In the genomic region with DNA sequence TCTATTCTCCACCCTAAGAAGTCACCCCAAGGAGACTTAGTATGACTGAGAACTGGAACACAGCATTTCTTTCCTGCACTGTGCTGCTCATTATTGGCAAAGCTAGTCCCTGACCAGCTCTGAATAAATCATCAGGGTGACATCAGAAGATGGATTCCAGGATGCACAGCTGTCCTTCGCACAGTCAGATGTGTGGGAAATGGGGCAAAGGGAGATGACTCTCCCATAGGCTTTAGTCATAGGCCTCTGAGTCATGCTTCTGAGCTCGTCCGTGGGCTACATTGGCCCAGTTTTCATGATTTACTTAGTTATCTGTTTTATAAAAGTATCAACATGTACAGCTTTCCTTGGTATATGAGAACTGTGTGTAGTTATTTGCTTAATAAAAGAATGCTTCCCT, we compare ENCODE assay signal across 23 mouse cellular contexts.
DNase-seq lines count a peak whose midpoint lies in the region; ATAC-seq and TF ChIP-seq lines count a peak whose summit lies in the region.
"Had no signal": no experiment of that assay in that cellular context is flagged by ENCODE, and none has a peak within 500 bp of the region (broad histone marks: within the 10 kb centered on the region; RNA-seq: fewer than 3 reads in every experiment).

No protein-coding gene starts in this region.

- WGBS in kidney, embryonic 16.5 days, result 89% methylated on average over 3 of the region's 3 CpGs

- H3K4me3 ChIP-seq in embryonic fibroblast, embryonic 13.5 days (ENCODE audit: insufficient read depth, low read length), result no peak overlapping the region
- H3K4me3 ChIP-seq in kidney, embryonic 16.5 days (ENCODE audit: low read length), result no peak overlapping the region
- H3K4me3 ChIP-seq: embryonic facial prominence, embryonic 13.5 days; forebrain, embryonic 15.5 days; limb, embryonic 13.5 days; liver, embryonic 13.5 days; midbrain, embryonic 10.5 days had no signal

- no peaks in the 10 kb centered on the region for H3K27me3 ChIP-seq in kidney, embryonic 16.5 days (ENCODE audit: insufficient read depth, low read length)
- H3K27me3 ChIP-seq: embryonic facial prominence, embryonic 13.5 days; forebrain, embryonic 15.5 days; limb, embryonic 13.5 days; liver, embryonic 13.5 days had no signal

- no peak for TF ChIP-seq CTCF in embryonic fibroblast, embryonic 13.5 days (IDR thresholded peaks at IDR 0.05; ENCODE audit: borderline replicate concordance, insufficient read depth, low read length)

- H3K27ac ChIP-seq in embryonic fibroblast, embryonic 13.5 days (ENCODE audit: insufficient read depth, low read length), result 0 out of 2 replicates have a peak overlapping the region, but pooled peaks have one; percentile 1
- H3K27ac ChIP-seq in kidney, embryonic 16.5 days (ENCODE audit: low read length), result no peak overlapping the region
- H3K27ac ChIP-seq: embryonic facial prominence, embryonic 13.5 days; forebrain, embryonic 15.5 days; hindbrain, postnatal 0 days; kidney, postnatal 0 days; limb, embryonic 13.5 days; liver, embryonic 13.5 days; midbrain, embryonic 10.5 days; stomach, postnatal 0 days had no signal

- H3K4me2 ChIP-seq in kidney, embryonic 16.5 days (replicated peaks; ENCODE audit: low read depth, low read length), result no peak overlapping the region
- H3K4me2 ChIP-seq: embryonic facial prominence, embryonic 13.5 days; forebrain, embryonic 15.5 days; limb, embryonic 13.5 days; liver, embryonic 13.5 days; lung, embryonic 14.5 days had no signal

- H3K9me3 ChIP-seq in kidney, embryonic 16.5 days (ENCODE audit: low read length), result no peaks in the 10 kb centered on the region
- H3K9me3 ChIP-seq: embryonic facial prominence, embryonic 13.5 days; forebrain, embryonic 15.5 days; limb, embryonic 13.5 days; liver, embryonic 13.5 days; midbrain, embryonic 10.5 days had no signal

- ATAC-seq in frontal cortex, adult (ENCODE audit: low TSS enrichment), result peak; percentile 70
- no peak for ATAC-seq in kidney, embryonic 16.5 days (ENCODE audit: low FRiP score, low TSS enrichment)
- ATAC-seq: forebrain, embryonic 15.5 days; hindbrain, postnatal 0 days; intestine, postnatal 0 days had no signal

- DNase-seq in frontal cortex, postnatal 36 days (ENCODE audit: low spot score in 2 of 2), result no peak
- DNase-seq in right cerebral cortex, postnatal 25 days, result peak; percentile 19
- DNase-seq in right cerebral cortex, postnatal 10 days (ENCODE audit: low spot score in 2 of 2), result no peak
- DNase-seq in layer of hippocampus, adult 9-10 months (ENCODE audit: low spot score), result no peak
- DNase-seq: B cell, adult 2 months; cerebellum, adult 11 months; cerebellum, postnatal 14 days; liver, embryonic 13.5 days; lung, embryonic 14.5 days; lung, postnatal 36 days; right cerebral cortex, postnatal 14 days; thymus, postnatal 14 days had no signal

- no peak overlapping the region for H3K9ac ChIP-seq in kidney, embryonic 16.5 days (replicated peaks; ENCODE audit: low read length)
- H3K9ac ChIP-seq: embryonic facial prominence, embryonic 13.5 days; forebrain, embryonic 15.5 days; limb, embryonic 13.5 days; liver, embryonic 13.5 days; lung, embryonic 14.5 days had no signal

- TF ChIP-seq POLR2A in embryonic fibroblast, embryonic 13.5 days (IDR thresholded peaks at IDR 0.05; ENCODE audit: low read depth, low read length), result no peak

- peaks cover 9% of the 10 kb centered on the region for H3K4me1 ChIP-seq in embryonic fibroblast, embryonic 13.5 days (ENCODE audit: control insufficient read depth, insufficient read depth, low read length)
- H3K4me1 ChIP-seq in kidney, embryonic 16.5 days (ENCODE audit: insufficient read depth, low read length), result peaks cover 5% of the 10 kb centered on the region; the same call in 1 of the 2 replicates
- H3K4me1 ChIP-seq: liver, embryonic 13.5 days had no signal

- H3K36me3 ChIP-seq in kidney, embryonic 16.5 days (ENCODE audit: insufficient read depth, low read length), result no peaks in the 10 kb centered on the region
- H3K36me3 ChIP-seq: embryonic facial prominence, embryonic 13.5 days; forebrain, embryonic 15.5 days; limb, embryonic 13.5 days; liver, embryonic 13.5 days; midbrain, embryonic 10.5 days had no signal
